Mouse (Mus musculus): Measurements from ENCODE around the gene Gm44511.
"Not testable (repeated sequence)": the region's sequence is repeated elsewhere in the genome, so short reads cannot be mapped to it uniquely, and the experiment has no call there.

Gm44511 gene

DNA sequence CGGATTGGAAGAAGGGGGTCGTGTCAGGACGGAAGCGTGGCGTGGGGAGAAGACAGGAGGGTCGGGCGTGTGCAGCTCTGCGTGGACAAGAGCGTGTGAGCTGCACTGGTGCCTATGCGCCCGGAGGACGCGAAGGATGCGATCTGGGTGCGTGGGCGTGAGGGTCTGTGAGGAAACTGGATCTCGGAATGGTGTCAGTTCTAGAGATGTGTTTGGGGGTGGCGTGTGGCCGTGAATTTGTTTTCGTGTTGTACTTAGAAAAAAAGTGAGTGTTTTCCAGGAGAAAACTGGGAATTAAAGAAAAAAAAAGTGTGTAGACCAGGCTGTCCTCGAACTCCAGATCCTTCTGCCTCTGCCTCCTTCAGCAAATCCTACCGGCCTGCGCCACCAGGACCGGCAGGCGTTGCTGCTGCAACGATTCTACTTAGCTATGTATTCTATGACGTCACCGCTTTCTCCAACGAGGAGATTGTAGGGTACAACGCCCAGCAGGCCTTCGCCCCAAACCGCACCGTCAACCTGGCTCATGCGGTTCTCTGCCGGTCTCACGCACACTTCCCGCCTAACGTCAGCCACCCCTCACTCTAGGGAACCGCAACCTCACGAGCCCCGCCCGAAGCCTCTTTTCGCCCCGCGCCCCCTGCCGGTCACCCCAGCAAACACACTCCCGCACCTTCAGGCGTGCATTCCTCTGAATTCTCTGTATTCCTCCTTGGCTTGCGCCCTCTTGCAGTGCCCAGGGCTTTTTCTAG lies 26.8 kb downstream of the Gm44511 start:
- peak; percentile 91 for DNase-seq (ENCODE audit: low spot score)

DNA sequence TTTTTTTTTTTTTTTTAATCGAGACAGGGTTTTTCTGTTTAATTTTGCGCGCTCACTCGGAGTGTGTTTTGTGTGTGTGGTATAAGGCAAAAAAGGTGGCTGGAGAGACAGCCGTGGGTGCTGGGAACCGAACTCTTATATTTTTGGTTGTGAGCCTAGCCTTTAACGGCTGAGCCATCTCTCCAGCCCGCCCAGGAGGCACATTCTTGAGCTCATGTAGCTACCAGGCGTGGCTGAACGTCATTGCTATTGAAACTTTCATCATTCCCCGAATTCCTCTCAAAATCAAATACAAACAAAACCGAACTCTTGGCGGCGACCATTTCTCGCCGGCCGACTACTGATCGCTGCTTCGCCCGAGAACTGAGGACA lies 27.4 kb downstream of the Gm44511 start:
- peak; percentile 77 for DNase-seq (ENCODE audit: low spot score)

DNA sequence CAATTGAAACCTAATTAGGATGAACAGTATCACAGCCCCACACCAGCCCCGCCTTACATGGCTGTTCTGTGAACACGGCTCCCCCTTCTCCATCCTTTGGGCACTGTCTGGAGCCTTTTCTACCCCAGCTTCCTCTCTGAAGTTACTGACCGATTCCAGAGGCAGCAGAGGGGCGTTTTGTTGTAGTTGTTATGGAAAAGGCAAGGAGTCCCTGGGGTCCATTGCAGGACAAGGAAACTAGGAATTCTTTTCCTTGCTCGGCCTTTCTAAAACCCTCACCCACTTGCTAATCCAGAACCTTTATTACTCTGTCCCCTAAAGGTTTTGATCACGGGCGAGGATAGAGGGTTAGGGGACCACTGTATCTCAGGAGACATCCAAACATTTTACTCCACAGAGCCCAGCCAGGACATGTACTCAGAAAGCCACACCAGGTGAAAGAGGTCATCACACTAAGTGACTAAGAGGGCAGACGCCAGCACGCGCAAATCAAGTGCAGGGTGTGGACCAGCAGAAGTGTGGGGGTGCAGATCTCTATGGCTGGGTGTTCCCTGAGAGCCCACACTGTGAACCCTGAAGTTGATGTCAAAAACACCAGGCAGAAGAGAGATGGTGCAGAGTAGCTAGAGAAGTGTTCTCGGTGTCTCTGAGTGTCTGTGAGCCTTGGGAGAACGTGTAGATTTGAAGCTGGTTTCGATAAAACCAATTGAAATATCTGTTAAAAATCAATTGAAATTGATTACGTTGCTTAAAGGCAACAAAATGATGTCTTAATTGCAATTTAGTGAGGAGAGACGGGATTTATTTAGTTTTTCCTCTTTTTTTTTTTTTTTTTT lies 28.0 kb downstream of the Gm44511 start:
- no peak for DNase-seq (ENCODE audit: low spot score)

DNA sequence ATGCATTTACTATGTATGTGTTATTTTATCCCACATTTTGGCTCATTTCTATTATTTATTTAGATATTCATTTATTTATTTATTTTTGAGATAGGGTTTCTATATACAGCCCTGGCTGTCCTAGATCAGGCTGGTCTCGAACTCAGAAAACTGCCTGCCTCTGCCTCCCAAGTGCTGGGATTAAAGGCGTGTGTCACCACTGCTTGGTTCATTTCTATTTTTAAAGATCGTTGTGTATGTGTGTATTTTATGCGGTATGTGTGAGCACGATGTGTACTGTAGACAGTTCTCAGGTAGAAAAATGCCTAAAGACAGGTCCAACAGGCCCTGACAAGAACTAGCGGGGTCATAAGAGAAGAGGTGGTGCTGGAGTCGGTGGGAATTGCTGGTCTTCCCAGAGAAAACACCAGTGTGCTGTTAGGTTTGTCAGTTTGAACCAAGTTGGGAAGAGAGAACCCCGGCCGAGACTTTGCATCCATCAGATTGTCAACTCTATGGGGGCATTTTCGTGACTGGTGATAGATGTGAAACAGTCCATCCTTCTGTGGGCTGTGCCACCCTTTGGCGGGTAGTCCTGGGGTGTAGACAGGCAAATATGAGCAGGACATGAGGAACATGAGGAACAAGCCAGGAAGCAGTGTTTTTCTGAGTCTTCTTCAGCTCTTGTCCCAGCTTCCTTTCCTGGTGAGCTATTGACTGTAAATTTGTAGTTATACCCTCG lies 28.8 kb downstream of the Gm44511 start:
- DNase-seq (ENCODE audit: low spot score) = no peak

DNA sequence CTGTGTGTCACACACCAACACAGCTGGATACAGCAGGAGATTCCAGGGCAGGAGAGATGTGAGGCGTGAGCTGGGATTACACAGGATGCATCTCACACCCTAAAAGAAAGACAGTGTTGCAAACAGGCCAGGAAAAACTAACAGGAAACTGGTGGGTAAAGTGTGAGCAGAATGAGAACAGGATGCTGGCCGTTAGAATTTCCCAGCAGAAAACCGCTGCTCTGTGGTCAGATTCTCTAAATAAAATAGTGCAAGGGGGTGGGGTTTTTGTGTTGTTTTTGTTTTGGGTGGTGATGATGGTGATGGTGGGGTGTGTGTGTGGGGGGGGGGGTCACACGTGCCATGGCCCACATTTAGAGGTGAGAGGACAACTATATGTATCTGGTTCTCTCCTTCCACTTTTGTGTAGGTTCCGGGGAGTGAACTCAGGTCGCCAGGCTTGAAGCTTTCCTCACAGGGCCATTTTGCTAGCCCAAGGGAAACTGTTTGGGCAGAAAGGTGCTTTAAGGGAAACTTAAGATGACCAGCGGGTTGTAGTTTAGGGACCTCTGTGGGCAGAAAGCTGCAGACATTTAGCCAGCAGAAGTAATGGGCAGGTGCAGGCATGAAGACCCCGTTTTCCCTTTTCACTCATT lies 29.7 kb downstream of the Gm44511 start:
- no peak for DNase-seq (ENCODE audit: low spot score)

DNA sequence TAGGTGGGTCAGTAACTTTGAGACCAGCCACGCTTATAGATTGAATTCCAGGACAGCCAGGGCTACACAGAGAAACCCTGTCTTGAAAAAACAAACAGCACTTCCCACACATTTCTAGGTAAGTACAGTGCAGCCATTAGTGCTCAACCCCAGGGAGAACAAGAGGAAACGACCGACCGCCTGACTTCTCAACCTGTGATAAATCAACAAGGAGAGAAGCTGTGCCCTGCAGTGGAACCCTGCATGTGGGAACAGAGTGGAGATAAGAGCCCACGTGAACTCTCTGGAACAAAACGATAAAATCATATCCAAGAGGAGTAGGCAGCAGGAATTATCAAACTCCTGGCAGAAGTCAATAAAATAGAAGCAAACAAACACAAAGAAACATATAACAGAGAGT lies 32.4 kb downstream of the Gm44511 start:
- no peak for DNase-seq (ENCODE audit: low spot score)

DNA sequence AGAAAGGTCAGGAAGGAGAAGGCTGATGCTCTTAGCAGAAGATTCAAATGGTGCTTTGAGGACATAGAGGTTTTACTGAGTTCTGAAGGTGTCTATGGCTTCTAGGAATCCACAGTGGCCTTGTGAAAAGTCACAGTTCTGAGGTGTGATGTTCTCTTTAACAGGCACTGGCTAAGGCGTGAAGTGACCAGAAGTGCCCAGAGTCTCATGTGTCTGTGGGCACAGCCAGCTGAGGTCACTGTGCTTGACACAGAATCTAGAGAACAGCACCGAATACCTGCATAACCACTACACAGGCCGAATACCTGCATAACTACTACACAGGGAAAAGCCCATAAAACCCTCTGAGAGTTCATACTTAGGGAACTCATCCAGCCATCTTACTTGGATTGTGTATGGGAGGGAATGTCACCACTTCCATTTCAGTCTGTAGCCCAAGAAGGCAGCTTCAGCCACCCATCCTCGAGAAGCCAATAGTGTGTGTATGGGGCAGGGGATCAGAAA lies 35.6 kb downstream of the Gm44511 start:
- DNase-seq (ENCODE audit: low spot score) = not testable (repeated sequence)

DNA sequence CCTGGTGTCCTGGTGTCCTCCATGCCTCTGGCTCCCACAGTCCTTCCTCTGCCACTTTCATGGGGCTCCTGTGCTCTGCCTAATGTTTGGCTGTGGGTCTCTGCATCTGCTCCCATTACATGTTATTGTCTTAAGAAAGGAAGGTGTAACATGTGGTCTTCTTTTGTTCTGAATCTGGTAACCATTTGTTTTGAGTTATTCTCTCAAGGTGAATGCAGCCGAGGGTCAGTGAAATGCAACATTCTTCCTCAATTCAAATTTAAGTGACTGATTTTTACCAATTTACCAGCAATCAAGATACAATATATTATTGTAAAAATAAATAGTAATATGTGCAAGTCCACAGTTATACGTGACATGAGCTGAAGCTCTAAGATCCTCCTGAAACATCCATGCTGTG lies 37.0 kb downstream of the Gm44511 start, which contains the start of gene Klrb1c:
TSS of gene Klrb1c (minus strand) at position 101 of the 400 bp plus-strand sequence.
- DNase-seq (ENCODE audit: low spot score) = no peak

DNA sequence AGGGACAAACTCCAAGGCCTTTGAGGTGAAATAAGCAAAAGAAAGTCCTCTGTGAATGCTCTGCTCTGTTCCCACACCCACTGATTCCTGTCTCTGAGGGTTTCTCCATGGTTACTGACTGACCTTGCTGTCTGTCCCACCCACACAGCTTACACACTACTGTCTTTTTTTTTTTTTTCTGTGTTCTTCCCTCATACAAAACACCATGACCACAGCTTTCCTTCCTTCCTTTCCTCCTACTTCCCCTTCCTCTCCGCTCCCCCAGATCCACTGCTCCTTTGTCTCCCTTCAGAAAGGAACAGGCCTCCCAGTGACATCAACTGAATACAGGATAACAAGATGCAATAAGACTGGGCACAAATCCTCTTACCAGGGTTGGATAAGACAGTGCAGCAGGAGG lies 37.6 kb downstream of the Gm44511 start:
- DNase-seq (ENCODE audit: low spot score) = no peak

DNA sequence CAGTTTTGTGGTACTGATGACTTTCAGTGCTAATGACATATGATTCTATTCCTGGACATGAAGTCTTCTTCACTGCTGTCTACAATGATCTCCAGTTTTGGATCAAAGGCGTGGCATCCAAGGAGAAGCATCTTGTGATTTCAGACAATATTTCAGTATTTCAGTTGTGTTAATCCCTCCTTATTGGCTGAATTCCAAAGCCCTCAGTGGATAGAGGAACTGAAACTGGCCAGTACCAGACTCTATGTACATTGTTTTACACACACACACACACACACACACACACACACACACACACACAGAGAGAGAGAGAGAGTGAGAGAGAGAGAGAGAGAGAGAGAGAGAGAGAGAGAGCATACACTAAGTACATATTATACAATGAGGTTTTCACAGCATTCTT lies 39.7 kb downstream of the Gm44511 start:
- not testable (repeated sequence) for DNase-seq (ENCODE audit: low spot score)

DNA sequence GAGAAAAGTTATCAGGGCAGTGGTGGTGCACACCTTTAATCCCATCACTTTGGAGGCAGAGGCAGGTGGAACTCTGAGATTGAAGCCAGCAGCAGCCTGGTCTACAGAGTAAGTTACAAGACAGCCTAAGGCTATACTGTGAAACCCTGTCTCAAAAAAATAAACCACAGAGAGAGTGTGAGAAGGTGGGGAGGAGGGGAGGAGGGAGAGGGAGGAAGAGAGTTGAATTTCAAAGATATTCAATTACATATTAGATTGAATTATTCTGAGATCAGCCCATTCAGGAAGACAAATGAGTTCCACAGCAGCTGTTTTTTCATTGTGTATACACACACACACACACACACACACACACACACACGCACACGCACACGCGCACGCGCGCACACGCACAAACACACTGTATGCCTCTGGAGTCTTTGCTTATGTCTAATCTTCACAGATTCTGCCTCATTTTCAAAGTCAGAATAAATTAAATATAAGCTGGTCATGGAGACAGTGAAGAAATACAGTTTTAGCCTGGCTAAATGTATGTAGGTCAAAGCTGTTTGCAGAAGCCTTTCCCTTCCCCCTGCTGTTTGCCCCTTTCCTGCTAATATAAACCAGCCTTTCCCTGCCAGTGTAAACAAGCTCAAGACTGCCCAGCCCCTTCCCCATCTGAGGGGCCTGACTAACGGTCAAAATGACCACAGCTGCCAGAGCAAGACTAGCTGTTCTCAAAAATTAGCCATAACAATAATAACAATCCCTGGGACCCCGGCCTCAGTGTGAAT lies 56.4 kb downstream of the Gm44511 start:
- DNase-seq (ENCODE audit: low spot score) = no peak

DNA sequence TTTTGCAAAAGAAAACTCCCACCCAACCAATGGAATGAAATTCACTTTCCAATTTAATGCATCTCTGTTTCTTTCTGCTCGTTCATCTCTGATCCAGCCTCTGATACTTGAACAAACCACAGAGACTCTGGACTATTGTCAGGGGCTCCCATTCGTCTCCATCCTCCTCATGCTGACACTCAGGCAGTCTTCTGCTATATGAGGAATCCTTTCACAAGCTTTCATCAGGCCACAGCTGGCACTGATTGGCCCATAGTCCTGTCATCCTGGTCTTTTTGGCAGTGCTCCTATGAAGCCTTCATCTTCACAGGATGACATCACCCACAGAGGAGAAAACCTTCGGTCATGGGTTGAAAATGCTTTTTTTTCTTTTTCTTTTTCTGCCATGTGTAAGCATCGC lies 58.1 kb downstream of the Gm44511 start:
- no peak for DNase-seq (ENCODE audit: low spot score)

DNA sequence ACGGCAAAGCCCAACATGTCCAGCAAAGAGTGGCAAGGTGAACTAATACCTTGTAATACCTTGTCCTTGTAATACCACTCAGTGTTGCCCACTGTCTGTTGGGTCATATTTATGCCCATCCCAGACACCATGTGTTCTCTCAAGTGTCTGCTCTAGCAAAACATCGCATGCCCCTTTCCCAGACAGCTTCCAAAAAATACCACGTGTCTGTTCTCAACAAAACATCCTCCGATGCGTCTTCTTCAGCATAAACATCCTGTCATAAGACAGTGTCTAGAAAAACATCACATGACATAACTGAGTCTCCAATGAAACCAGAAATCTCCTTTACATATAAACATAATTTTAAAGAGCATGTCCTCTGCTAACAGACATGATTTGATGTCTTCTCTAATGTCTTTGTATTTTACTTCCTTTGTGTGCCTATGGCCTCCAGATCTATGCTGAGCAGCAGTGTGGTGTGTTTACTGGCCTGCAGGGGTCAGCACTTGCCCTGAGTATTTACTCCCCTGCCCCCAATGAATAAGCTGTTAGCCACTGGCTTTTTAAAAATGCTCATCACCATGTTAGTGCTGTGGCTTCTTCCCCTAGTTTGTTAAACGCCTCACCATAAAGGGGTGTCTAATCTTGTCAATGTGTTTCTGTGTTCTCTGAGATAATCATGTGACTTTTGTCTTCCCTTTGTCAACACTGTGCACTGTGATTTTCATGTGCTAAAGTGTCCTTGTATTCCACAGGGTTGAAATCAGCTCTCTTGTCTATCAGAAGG lies 59.4 kb downstream of the Gm44511 start:
- DNase-seq (ENCODE audit: low spot score) = peak; percentile 51

DNA sequence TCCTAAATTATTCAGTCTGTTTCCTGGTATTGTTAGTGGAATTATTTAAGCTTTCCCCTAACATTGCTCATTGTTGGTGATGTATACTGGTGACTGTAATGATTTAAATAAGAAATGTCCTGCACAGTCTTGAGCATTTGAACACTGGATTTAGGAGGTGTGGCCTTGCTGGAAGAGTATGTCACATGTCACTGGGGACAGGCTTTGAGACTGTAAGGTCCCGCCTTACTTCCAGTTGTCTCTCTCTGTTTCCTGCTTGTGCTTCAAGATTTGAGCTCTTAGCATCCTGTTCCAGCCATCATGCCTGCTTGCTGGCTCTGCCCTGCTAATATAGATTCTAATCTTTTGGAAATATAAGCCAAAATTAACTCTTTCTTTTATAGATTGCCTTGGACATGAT lies 60.9 kb downstream of the Gm44511 start:
- no peak for DNase-seq (ENCODE audit: low spot score)

DNA sequence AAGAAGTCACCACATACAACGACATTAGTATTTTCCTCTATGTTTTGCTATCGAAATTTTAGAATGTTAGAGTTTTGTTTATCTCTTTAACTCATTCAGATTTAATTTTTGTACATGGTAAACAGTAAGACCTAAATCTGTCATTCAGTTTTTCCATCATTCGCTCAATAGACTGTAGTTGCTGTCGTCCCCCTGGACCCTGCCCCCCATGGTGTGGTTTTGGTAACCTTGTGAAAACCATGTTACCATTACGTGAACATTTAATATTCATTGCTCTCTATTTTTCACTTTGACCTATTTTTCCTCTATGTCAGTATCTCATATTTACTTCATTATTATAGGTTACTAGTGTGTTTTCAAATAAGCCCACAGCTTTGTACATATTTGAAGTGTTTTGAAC lies 61.5 kb downstream of the Gm44511 start:
- no peak for DNase-seq (ENCODE audit: low spot score)

DNA sequence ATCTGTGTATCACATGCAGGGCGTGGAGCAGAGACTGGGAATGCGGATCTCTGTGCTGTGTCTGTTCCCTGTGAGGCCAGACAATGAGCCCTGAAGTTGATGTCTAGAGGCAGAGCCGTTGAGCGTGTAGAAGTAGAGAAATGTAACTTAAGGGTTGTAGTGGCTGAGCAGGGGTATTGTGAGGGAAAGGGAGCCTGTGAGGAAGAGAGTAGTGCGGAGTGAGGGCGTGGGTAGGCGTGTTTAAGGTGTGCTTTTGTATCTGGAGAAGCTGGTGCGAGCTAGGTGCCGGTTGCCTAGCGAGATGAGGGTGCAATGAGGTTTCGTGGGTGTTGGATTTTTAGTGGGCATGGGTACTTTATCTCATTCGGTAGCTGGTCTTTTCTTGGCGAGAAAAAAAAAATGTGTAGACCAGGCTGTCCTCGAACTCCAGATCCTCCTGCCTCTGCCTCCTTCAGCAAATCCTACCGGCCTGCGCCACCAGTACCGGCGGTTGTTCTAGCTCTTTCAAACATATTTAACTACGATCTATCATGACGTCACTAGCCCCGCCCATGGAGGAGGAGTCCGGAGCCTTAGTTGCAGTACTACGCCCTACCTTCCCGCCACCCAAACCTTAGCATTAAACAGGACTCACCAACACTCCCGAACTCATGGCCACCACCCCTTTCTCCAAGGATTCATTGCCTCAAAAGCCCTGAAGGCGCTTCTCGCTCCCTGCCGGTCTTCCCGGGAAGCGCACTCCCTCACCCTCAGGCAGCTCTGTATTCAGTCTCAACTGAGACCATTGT lies 62.2 kb downstream of the Gm44511 start:
- peak; percentile 98 for DNase-seq (ENCODE audit: low spot score)

DNA sequence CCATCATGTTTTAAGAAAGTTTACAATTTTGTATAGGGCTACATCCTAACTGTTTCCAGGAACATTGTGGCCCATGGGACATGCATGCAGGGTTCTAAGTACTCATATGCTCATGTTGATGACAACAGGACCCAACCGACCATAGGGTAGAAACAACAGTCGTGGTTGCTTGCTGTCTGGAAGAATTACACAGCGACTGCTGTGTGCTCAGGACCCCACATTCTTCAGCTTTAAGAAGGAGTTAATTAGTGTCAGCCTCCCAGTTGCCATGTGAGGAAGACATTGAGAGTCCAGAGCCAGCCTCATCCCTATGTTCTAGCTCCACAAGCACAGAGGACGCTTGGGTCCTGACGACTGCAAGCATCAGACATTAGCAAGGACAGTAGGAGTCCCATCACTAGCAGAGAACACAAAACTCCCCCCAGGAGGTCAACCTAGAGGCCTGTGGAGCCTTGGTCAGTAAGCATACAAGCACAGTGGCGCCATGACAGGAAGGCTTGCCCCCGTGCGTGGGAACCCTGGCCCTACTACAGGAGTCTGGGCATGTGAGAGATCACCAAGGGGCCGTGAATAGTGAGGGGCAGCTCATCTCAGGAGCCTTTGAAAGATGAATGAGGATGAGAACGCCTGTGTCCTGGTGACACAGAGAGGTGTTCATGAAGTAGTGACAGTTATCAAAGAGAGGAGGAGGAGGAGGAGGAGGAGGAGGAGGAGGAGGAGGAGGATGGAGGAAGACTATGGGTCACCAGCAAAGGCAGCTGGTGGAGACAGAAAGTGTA lies 63.0 kb downstream of the Gm44511 start:
- not testable (repeated sequence) for DNase-seq (ENCODE audit: low spot score)

DNA sequence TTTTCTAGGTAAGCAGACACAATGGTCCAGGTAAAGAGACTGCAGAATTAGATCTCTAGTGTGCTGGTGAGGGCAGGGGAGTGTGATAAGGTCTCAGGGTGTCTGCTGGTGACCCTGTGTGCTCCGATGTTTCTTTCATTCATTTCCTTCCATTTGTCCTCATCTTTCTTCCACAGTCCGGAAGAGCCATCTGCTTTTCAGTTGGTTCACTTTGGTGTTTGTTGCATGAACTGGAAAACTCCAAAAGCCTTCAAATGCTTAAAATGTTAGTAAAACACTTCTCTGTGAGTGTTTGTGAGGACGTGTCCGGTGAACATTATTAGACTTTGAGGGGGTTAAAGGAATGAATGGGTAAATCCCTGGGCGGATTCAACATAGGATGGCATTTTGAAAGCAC lies 65.0 kb downstream of the Gm44511 start:
- no peak for DNase-seq (ENCODE audit: low spot score)

All from layer of hippocampus, adult 11-12 months (tissue).